Mouse (Mus musculus): ENCODE measurements around the gene Snx17.

Gene Snx17

DNA sequence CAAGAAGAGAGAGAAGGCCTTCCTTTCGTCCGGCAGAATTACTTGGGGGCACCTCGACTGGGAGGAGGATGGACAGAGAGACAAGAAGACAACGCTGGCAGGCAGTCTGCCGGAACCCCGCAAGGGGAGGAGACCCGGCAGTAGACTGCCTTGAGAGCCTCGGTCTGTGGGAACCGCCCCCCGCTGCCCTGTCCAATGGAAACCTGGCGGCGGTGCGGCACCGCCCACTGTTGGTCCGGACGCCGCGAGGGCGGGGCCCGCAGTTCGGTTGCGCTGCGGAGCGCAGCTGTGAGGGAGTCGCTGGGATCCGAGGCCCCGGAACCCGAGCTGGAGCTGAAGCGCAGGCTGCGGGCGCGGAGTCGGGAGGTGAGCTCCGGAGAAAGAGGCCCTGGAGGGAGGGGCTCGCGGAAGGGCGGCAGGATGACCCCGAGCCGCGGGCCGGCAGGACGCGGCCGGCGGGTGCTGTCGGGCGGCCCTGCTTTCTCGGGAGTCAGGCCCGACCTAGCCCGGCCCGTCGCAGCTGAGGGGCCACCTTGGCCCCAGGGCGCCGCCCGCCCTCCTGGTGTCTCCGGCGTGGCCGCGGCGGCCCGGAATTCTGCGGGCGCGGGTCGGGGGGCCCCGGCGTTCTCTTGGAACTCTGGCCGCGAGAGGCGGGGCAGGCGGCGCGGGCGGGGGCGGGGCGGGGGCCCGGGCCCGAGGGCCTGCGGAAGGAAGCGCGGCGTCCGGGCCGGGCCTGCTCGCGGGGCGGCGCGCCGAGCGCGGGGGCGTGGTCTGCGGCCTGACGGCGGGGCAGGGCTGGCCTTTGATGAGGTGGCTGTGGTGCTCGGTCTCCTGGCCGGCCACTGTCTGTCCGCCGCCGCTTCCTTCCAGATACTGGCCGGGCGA is 47.9 kb downstream of the Snx17 start, which contains the start of the genes Nrbp1 and Gm9970:
Gene Nrbp1, plus strand, starts transcription at position 228 of the 885 bp plus-strand sequence.
Gene Gm9970, minus strand, starts transcription at position 596 of the 885 bp plus-strand sequence.
- peak; percentile 98 for DNase-seq (ENCODE audit: low spot score)

DNA sequence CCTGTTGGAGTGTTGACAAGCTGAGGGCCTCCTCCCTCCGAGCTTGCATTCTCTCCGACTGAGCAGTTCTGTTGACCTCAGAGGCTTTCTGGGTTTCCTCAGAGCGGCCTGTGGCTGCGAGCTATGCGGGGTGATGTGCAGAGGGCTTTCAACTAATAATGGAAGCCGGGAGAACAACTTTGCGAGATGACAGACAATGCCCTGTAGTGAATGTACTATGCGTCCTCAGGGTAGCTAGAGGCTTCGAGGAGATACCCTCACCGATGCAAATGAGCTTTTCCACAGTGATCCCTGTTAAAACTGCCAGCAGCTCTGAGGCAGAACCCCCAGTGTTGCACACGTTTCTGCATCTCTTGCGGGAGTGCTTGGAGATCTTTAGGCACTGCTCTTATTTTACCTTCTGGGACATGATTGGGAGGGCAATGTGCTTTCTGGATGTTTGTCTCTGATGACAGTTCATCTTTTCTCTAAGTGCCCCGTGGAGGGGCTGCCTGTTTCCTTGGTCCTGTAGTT is 48.6 kb downstream of the Snx17 start:
- no peak for DNase-seq (ENCODE audit: low spot score)

DNA sequence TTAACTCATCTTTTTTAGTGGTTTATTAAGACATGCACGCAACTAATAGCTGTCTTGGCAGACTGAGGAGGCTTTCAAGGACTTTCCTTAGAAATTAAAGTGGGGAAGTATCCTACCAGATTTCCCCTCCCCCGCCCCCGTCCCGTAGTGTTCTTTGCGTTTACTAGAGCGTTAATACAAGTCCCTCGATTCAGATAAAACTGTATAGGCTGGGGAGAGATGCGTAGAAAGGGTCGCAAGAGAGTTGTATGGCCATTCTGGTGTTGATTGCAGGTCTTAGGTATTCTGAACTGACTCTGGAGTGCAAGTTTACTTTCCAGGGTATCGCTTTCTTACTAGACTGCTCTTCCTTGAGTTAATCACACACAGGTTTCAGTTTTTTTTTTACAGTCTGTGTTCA is 49.2 kb downstream of the Snx17 start:
- DNase-seq (ENCODE audit: low spot score), result no peak

Measured in retina, embryonic 14.5 days (tissue).